ENCODE assay signal across 8 mouse cellular contexts in the genomic region with DNA sequence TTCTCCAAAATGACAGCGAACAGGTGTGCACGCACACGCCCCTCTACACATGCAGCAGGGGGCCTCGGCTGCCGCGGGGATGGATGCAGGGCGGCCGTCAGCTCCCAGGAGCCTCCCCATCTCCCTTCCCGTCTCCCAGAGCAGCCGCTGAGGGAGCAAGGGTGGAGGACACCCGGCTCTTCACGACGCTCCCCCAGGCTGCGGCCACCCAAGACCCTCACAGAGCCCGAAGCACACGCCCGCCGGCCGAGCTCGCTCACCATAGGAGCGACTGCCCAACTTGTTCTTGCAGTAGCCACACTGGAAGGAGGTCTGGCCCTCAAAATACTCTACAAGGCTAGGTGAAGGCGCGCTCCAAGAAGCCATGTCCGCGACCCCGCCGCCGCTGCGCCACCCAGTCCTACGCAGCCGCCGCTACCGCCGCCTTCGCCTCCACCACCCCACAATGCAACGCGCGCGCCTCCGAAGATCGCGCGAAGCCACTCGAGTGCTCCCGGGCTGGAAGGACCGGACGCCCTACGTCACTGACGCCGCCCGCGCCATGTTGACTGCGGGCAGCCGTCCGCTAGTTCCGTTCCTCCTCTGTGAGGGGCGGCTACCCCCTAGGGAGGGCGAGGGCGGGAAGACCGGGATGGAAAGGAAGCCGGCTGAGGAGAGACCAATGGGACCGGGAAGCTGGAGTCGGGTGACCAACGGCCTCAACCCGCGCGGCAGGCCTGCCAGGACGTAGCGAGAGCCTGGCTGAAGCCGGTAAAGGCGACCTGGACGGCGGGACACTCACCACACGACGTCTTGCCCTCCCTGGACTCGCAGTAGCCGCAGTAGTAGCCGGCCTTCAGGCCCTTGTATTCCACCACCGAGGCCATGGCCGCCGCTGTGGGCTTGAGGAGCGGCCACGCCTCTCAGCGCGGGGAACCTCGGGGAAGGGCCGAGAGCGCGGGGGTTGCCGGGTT. TPM values are rescaled to one million over a fixed set of nuclear protein-coding genes. Genes with fewer than 3 reads are reported as not detected.
DNase-seq lines count a peak whose midpoint lies in the region; ATAC-seq and TF ChIP-seq lines count a peak whose summit lies in the region.

No protein-coding gene starts in this region.

- H3K27ac ChIP-seq in ES-E14 (ENCODE audit: insufficient read depth, low read depth, low read length, poor library complexity, severe bottlenecking): peak overlapping the region; percentile 59
- peak overlapping the region; percentile 93 for H3K27ac ChIP-seq in forebrain, embryonic 15.5 days (replicated peaks)

- TF ChIP-seq CTCF in lung, adult 2 months (IDR thresholded peaks at IDR 0.05; ENCODE audit: insufficient read depth, low read length): no peak

- peak overlapping the region; percentile 84 for H3K9ac ChIP-seq in ES-E14 (ENCODE audit: insufficient read depth, low read depth, low read length, poor library complexity, severe bottlenecking)
- H3K9ac ChIP-seq in forebrain, embryonic 15.5 days (replicated peaks): peak overlapping the region; percentile 96

- peak; percentile 95 for DNase-seq in ES-E14 (ENCODE audit: low read depth, low spot score)
- DNase-seq in cerebellum, adult 11-12 months: peak; percentile 97
- DNase-seq in heart, postnatal 25 days (ENCODE audit: low spot score): peak; percentile 97
- DNase-seq in layer of hippocampus, adult 18-20 months (ENCODE audit: low spot score in 2 of 2): peak; percentile 95 to 97
- DNase-seq in lung, adult 2 months: peak; percentile 97
- peak; percentile 91 to 92 for DNase-seq in thymus, adult 18-20 months

- in situ Hi-C loops in ES-E14 (cut with MboI; ENCODE audit: low sequenced_read_pairs in 2 of 2, unreplicated experiment in 2 of 2): no loop called here

- intact Hi-C loops in heart, postnatal 25 days (cut with DNase I): loop anchor here (10.0 kb wide), 1 partner anchor 345 kb away; a partner anchor contains a TSS

- H3K36me3 ChIP-seq in ES-E14 (ENCODE audit: control insufficient read depth, insufficient read depth, low read length, poor library complexity, severe bottlenecking): no peaks in the 10 kb centered on the region
- H3K36me3 ChIP-seq in forebrain, embryonic 15.5 days: no peaks in the 10 kb centered on the region; the same call in 1 of the 2 replicates

- under 1% methylated on average over 90 of the region's 90 CpGs for WGBS in forebrain, embryonic 15.5 days
- WGBS in lung, adult 2 months: under 1% methylated on average over 82 of the region's 90 CpGs

- TF ChIP-seq POLR2A in lung, adult 2 months (IDR thresholded peaks at IDR 0.05; ENCODE audit: borderline replicate concordance, extremely low read depth, low read depth, low read length): peak; percentile 67

- no peaks in the 10 kb centered on the region for H3K9me3 ChIP-seq in ES-E14 (ENCODE audit: control insufficient read depth, insufficient read depth, low read depth, low read length)
- no peaks in the 10 kb centered on the region for H3K9me3 ChIP-seq in forebrain, embryonic 15.5 days

- H3K4me3 ChIP-seq in ES-E14 (ENCODE audit: insufficient read depth in 1 of 2, low read depth in 1 of 2, low read length in 2 of 2, poor library complexity in 1 of 2, severe bottlenecking in 1 of 2): peak overlapping the region; percentile 84 to 100
- peak overlapping the region; percentile 84 for H3K4me3 ChIP-seq in forebrain, embryonic 15.5 days
- peak overlapping the region; percentile 99 for H3K4me3 ChIP-seq in lung, adult 2 months (replicated peaks; ENCODE audit: extremely low read depth, low read depth, low read length)

- ATAC-seq in forebrain, embryonic 15.5 days (replicated peaks): peak; percentile 99
- ATAC-seq in neutrophil, adult 5-6 weeks (ENCODE audit: extremely low read depth, insufficient number of reproducible peaks, low FRiP score, poor library complexity, severe bottlenecking): peak; percentile 98

- H3K4me1 ChIP-seq in ES-E14 (ENCODE audit: control insufficient read depth in 2 of 2, insufficient read depth in 2 of 2, low read length in 2 of 2, poor library complexity in 1 of 2): no peaks in the 10 kb centered on the region; a peak in 2 of 4 replicates
- H3K4me1 ChIP-seq in forebrain, embryonic 15.5 days: peaks cover 24% of the 10 kb centered on the region
- H3K4me1 ChIP-seq in lung, adult 2 months (ENCODE audit: control insufficient read depth, insufficient read depth, low read length): no peaks in the 10 kb centered on the region; the same call in 1 of the 2 replicates

- no peaks in the 10 kb centered on the region for H3K27me3 ChIP-seq in forebrain, embryonic 15.5 days

- H3K4me2 ChIP-seq in forebrain, embryonic 15.5 days (replicated peaks): peak overlapping the region; percentile 69

TF ChIP-seq in ES-E14, 5 proteins besides CTCF, POLR2A, EP300 and RAD21:
- TF ChIP-seq HCFC1 (IDR thresholded peaks at IDR 0.05; ENCODE audit: borderline replicate concordance, insufficient read depth, low read length) (peak; percentile 92), ZNF384 (IDR thresholded peaks at IDR 0.05; ENCODE audit: low read depth, low read length) (no peak), ZC3H11A (IDR thresholded peaks at IDR 0.05; ENCODE audit: borderline replicate concordance, low read depth, low read length) (no peak), MAFK (IDR thresholded peaks at IDR 0.05; ENCODE audit: insufficient read depth, low read depth, low read length) (0 out of 2 replicates have a peak, but pooled peaks have one; percentile 1), CHD2 (IDR thresholded peaks at IDR 0.05; ENCODE audit: low read depth, low read length) (peak; percentile 84)
TF ChIP-seq in ES-E14: peak in this region for 3.

RNA-seq across cellular contexts. Expression of a gene that starts 0.8 kb away (rescaled TPM):
- total RNA-seq in ES-E14 (2012; rRNA removed): 22.8 and 25.7 TPM in 2 replicates
- polyA plus RNA-seq in forebrain, embryonic 15.5 days (2015; fragmentation: Nextera tagmentation; extraction: Ambion mirVana): 87.5 and 96.2 TPM in 2 replicates
- 10 to 100 TPM; 32.2 to 32.3 TPM for total RNA-seq in heart, postnatal 25 days (2021)
- total RNA-seq in layer of hippocampus, adult 18-20 months (2021): 10 to 100 TPM; 69.7 to 71.3 TPM
- polyA plus RNA-seq in lung, adult 2 months (2012; rRNA removed): 6.1 and 12.5 TPM in 2 replicates
- total RNA-seq in neutrophil, adult 5-6 weeks (2017): 74.5 and 77.6 TPM in 2 replicates

RNA-seq across cellular contexts. Expression of a gene that starts 53.5 kb away (rescaled TPM):
- 72.0 and 90.9 TPM in 2 replicates for total RNA-seq in ES-E14 (2012; rRNA removed)
- polyA plus RNA-seq in forebrain, embryonic 15.5 days (2015; fragmentation: Nextera tagmentation; extraction: Ambion mirVana): 108 and 113 TPM in 2 replicates
- 10 to 100 TPM; 38.5 to 46.1 TPM for total RNA-seq in heart, postnatal 25 days (2021)
- total RNA-seq in layer of hippocampus, adult 18-20 months (2021): 10 to 100 TPM; 40.7 to 44.1 TPM
- polyA plus RNA-seq in lung, adult 2 months (2012; rRNA removed): 29.6 and 36.3 TPM in 2 replicates
- 155 and 165 TPM in 2 replicates for total RNA-seq in neutrophil, adult 5-6 weeks (2017)

RNA-seq across cellular contexts. Expression of a gene that starts 57.9 kb away (rescaled TPM):
- 23.2 and 29.1 TPM in 2 replicates for total RNA-seq in ES-E14 (2012; rRNA removed)
- polyA plus RNA-seq in forebrain, embryonic 15.5 days (2015; fragmentation: Nextera tagmentation; extraction: Ambion mirVana): 53.5 and 56.5 TPM in 2 replicates
- 100 to 1,000 TPM; 364 to 380 TPM for total RNA-seq in heart, postnatal 25 days (2021)
- 10 to 100 TPM; 73.8 to 77.5 TPM for total RNA-seq in layer of hippocampus, adult 18-20 months (2021)
- 71.7 and 74.5 TPM in 2 replicates for polyA plus RNA-seq in lung, adult 2 months (2012; rRNA removed)
- 0.35 and 1.2 TPM in 2 replicates for total RNA-seq in neutrophil, adult 5-6 weeks (2017)

Comparison
In these comparisons a context has a peak if more than half of its experiments do, and no peak if none do; other contexts are left out.
1. Peak in every context shown above with its lines: DNase-seq, ATAC-seq, H3K4me3 ChIP-seq and H3K27ac ChIP-seq.
2. RNA of a gene that starts 57.9 kb away (total RNA-seq): 364 to 380 TPM in heart, postnatal 25 days, 73.8 to 77.5 TPM in layer of hippocampus, adult 18-20 months and 23.2 to 29.1 TPM in ES-E14; 0.35 to 1.2 TPM in neutrophil, adult 5-6 weeks; every median in the first group is over 10 times any median in the second.